Comparison of ENCODE assay signal across 8 mouse cellular contexts in the genomic region with DNA sequence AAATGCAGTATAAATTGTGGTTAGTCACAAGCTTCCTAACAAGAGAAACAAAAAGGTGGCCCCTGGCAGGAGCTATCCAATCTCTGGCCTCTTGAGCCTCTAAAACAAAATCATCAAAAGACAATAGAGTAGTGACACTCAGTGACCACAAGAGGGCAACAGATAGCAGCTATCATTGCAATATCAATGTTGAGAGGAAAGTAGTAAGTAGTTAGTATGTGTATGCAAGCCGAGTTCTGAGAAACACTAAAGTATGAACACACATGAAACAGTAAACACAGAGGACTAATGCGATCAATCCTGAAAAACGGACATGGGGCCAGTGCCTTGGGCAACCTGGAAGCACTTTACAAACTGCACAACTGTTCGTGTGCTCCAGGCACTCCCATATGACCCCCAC. TPM values are rescaled to one million over a fixed set of nuclear protein-coding genes. Genes with fewer than 3 reads are reported as not detected.
DNase-seq lines count a peak whose midpoint lies in the region; ATAC-seq lines count a peak whose summit lies in the region.

No protein-coding gene starts in this region.

- no peak overlapping the region for H3K27ac ChIP-seq in neural tube, embryonic 15.5 days (replicated peaks)
- no peak overlapping the region for H3K27ac ChIP-seq in lung, embryonic 16.5 days (ENCODE audit: low read length)

- peak; percentile 49; the same call in 1 of the 2 replicates for ATAC-seq in frontal cortex, adult (ENCODE audit: low TSS enrichment)
- no peak for ATAC-seq in neural tube, embryonic 15.5 days (ENCODE audit: low FRiP score)
- ATAC-seq in lung, embryonic 16.5 days (ENCODE audit: low read depth): peak; percentile 34; the same call in 1 of the 2 replicates

- 37% methylated on average over 4 of the region's 4 CpGs for WGBS in neural tube, embryonic 15.5 days
- 33% methylated on average over 4 of the region's 4 CpGs for WGBS in lung, embryonic 16.5 days

- no peak overlapping the region for H3K4me3 ChIP-seq in neural tube, embryonic 15.5 days (replicated peaks)
- no peak overlapping the region for H3K4me3 ChIP-seq in lung, embryonic 16.5 days (ENCODE audit: low read length)

- H3K9me3 ChIP-seq in neural tube, embryonic 15.5 days (replicated peaks): no peaks in the 10 kb centered on the region
- no peaks in the 10 kb centered on the region for H3K9me3 ChIP-seq in lung, embryonic 16.5 days (ENCODE audit: control insufficient read depth, low read length)

- H3K9ac ChIP-seq in neural tube, embryonic 15.5 days (replicated peaks): no peak overlapping the region
- H3K9ac ChIP-seq in lung, embryonic 16.5 days (ENCODE audit: low read length): no peak overlapping the region

- H3K4me1 ChIP-seq in neural tube, embryonic 15.5 days: 0 out of 2 replicates have a peak, but pooled peaks cover 3% of the 10 kb centered on the region
- no peaks in the 10 kb centered on the region for H3K4me1 ChIP-seq in lung, embryonic 16.5 days (replicated peaks; ENCODE audit: control insufficient read depth, insufficient read depth, low read length)

- no peak overlapping the region for H3K4me2 ChIP-seq in neural tube, embryonic 15.5 days
- H3K4me2 ChIP-seq in lung, embryonic 16.5 days (ENCODE audit: low read depth, low read length): no peak overlapping the region

- H3K36me3 ChIP-seq in neural tube, embryonic 15.5 days: peaks cover 32% of the 10 kb centered on the region
- H3K36me3 ChIP-seq in lung, embryonic 16.5 days (ENCODE audit: control insufficient read depth, insufficient read depth, low read length): peaks cover 19% of the 10 kb centered on the region; the same call in 1 of the 2 replicates

- no peak for DNase-seq in frontal cortex, postnatal 10 days (ENCODE audit: low spot score in 2 of 2)
- DNase-seq in neural tube, embryonic 10.5 days (ENCODE audit: extremely low spot score, low spot score): peak; percentile 27
- DNase-seq in embryo, embryonic 9.5 days (ENCODE audit: extremely low spot score): peak; percentile 50
- DNase-seq in right cerebral cortex, postnatal 4 days: no peak
- DNase-seq in layer of hippocampus, postnatal 25 days (ENCODE audit: extremely low spot score in 1 of 2, low spot score in 1 of 2): no peak

- no peaks in the 10 kb centered on the region for H3K27me3 ChIP-seq in neural tube, embryonic 15.5 days (replicated peaks)
- no peaks in the 10 kb centered on the region for H3K27me3 ChIP-seq in lung, embryonic 16.5 days (ENCODE audit: control insufficient read depth, insufficient read depth, low read depth, low read length)

RNA-seq across cellular contexts. Expression of gene Ralbp1, which starts 20.9 kb away (rescaled TPM):
- polyA plus RNA-seq in neural tube, embryonic 15.5 days (2015; fragmentation: Nextera tagmentation; extraction: Ambion mirVana): 58.7 and 75.5 TPM in 2 replicates
- polyA plus RNA-seq in lung, embryonic 16.5 days (2015; fragmentation: Nextera tagmentation; extraction: Ambion mirVana): 95.4 and 101 TPM in 2 replicates
- 10 to 100 TPM; 47.2 to 53.5 TPM for total RNA-seq in layer of hippocampus, postnatal 25 days (2021)

Comparison
In these comparisons a context has a peak if more than half of its experiments do, and no peak if none do; other contexts are left out.
1. DNase-seq: peak in neural tube, embryonic 10.5 days (single experiment) and embryo, embryonic 9.5 days (single experiment); none in frontal cortex, postnatal 10 days (0 of 2), right cerebral cortex, postnatal 4 days (single experiment) and layer of hippocampus, postnatal 25 days (0 of 2).